Mouse (Mus musculus) regulatory T cell (primary cell): ENCODE measurements around the gene Mbd5.
"Not testable (repeated sequence)": the region's sequence is repeated elsewhere in the genome, so short reads cannot be mapped to it uniquely, and the experiment has no call there.

Source experiments
- in situ Hi-C: fragments of 300-600 bp; cut with MboI, MseI; formaldehyde crosslinking; loops from one replicate; pipeline ENCODE4 v1.15.1; 2025; ENCODE audit warnings: high pct_unique_total_duplicates

Gene Mbd5

DNA sequence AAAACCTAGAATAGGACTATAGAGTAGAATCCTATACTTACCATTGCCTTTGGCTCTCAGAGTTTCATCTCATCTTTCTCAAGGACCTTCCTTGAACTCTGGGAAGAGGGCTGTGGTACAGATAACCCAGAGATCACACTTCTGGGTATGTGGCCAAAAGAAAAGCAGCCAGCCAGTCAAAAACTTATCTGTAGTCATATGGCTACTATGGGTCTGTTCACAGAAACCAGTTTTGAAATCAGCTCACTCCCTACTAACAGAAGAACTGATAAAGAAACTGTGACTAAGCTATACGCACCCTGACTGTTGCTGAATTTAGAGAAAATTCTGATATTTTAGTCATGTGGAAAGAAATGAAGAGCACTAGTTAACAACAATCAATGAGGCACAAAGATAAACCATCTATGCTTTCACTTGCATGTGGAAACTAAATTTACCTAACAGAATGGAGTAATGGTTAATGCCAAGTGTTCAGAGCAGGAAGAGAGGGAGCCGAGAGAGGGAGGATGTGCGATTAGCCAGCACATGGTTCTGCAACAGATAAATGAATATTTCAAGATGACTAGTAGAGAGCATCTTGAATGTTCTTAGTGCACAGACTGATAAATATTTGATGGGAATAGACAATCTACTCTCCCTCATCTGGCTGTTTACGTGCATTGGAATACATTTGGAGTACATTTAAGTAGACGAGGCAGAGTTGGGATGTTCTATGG, 211.1 kb downstream of the Mbd5 start:
- in situ Hi-C loops, result no loop called here

DNA sequence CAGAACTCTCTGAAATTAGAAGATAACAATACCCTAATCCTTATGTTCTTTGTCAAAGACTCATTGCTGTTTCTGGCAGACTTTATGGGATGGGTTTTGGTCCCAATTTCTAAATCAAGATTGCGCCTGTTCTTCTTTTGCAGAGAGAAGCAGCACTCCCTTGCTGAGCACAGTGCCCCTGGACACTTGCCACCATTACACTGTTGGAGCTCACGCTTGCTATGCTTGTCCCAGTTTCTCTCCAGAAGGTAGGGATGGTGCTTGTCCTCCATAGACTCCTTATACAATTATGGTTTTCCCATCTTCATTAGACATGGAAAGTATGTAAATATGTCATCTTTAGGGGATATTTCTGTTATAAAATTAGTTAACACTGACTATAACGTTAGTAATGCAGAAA, 220.5 kb downstream of the Mbd5 start:
- in situ Hi-C loops, result no loop called here

GRCm38 (mm10) chr2:49177015-49177414, 227.7 kb downstream of the Mbd5 start:
- in situ Hi-C loops, result no loop called here

DNA sequence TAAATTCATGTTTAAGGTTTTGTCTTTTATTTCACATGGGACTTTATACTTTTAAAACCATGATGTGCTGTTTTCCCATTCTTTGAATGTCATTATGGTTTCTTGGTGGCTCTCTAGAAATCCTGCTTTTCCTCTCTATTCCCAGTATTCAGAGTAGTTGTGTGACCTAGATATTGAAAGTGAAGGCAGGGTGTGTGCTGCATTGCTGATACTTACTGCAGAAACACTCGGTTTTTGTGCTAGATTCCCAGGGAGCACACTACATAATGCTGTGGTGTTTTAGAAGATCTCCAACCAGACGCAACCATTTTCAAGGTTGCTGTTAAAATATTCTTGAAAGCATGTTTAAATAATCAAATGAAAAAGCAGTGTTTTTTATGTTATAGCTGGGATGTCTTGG, 241.7 kb downstream of the Mbd5 start:
- in situ Hi-C loops, result no loop called here

GRCm38 (mm10) chr2:49191695-49192094, 242.4 kb downstream of the Mbd5 start:
- in situ Hi-C loops, result no loop called here

GRCm38 (mm10) chr2:49204081-49204480, 254.8 kb downstream of the Mbd5 start:
- in situ Hi-C loops, result no loop called here

- in situ Hi-C loops, result not testable (repeated sequence)
These were observed 256.4 kb downstream of the Mbd5 start for GRCm38 (mm10) chr2:49205692-49206091.

DNA sequence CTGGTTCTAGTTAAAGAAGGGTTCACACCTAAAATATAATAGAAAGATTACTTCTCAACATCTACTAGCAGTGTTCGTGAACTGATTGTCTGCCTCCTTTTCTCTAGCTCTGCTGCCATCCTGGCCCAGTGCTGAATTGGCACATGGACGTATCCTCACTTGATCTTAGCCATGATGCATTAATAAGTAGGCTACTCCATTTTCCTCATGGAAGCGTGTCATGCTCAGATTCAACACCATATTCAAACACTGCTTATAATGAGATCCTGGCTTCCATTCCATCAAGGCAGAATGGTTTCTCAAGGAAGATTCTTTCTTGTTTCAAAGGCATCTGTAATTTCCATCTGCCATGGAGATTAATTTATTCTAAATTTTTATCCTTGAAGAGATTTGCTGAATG, 260.0 kb downstream of the Mbd5 start:
- in situ Hi-C loops, result no loop called here

DNA sequence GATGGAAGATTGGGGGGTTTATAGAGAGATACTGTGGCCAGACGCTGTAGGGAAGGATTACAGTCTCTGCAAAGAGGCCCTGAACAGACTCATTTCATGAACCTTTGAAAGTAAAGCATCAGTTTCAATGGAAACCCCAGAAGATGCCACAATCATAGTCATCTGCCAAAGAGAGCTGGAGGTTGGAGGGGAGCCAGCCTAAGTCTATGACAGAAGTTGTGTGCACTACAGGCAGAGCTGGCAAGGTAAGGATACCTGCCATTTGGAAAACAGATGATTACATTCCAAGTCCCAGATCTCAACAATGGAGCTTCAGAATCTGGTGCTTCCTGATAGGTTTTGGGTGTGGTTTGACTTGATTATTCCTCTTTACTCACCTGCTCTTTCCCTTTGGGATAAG, 261.1 kb downstream of the Mbd5 start:
- in situ Hi-C loops, result no loop called here

- in situ Hi-C loops, result no loop called here
These were observed 280.4 kb downstream of the Mbd5 start for GRCm38 (mm10) chr2:49229725-49230124.

GRCm38 (mm10) chr2:49234064-49234463, 284.8 kb downstream of the Mbd5 start:
- in situ Hi-C loops, result no loop called here

- in situ Hi-C loops, result no loop called here
These were observed 292.4 kb downstream of the Mbd5 start for GRCm38 (mm10) chr2:49241715-49242114.

GRCm38 (mm10) chr2:49264092-49264491, 314.8 kb downstream of the Mbd5 start:
- in situ Hi-C loops, result loop anchor here (10.0 kb wide), 1 partner anchor 1011 kb away; no protein-coding TSS in a partner anchor

DNA sequence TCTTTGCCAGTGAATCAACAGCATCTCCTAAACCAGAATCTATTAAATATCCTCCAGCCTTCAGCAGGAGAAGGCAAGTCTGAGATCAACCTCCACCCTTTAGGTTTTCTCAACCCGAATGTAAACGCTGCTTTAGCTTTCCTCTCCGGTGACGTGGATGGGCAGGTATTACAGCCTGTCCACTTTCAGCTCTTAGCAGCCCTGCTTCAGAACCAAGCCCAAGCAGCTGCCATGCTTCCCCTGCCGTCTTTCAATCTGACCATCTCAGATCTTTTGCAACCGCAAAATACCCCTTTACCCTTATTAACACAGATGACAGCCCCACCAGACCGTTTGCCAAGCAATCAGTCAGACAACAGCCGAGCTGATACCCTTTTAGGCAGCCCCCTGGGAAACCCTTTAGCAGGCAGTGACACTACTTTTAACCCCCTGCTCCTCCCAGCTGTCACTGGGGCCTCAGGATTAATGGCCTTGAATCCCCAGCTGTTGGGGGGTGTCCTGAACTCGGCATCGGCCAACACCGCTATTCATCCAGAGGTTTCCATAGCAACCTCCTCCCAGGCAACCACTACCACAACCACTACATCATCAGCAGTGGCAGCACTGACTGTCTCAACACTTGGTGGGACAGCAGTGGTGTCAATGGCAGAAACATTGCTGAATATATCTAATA, 323.1 kb downstream of the Mbd5 start:
- in situ Hi-C loops, result no loop called here

- in situ Hi-C loops, result no loop called here
These were observed 326.9 kb downstream of the Mbd5 start for GRCm38 (mm10) chr2:49276017-49276722.

- in situ Hi-C loops, result no loop called here
These were observed 331.2 kb downstream of the Mbd5 start for GRCm38 (mm10) chr2:49280496-49280895.

GRCm38 (mm10) chr2:49283583-49283982, 334.3 kb downstream of the Mbd5 start:
- in situ Hi-C loops, result no loop called here

GRCm38 (mm10) chr2:49286965-49287364, 337.7 kb downstream of the Mbd5 start:
- in situ Hi-C loops, result no loop called here

GRCm38 (mm10) chr2:49291709-49292108, 342.4 kb downstream of the Mbd5 start:
- in situ Hi-C loops, result no loop called here

- in situ Hi-C loops, result no loop called here
These were observed 363.5 kb downstream of the Mbd5 start for GRCm38 (mm10) chr2:49312629-49313447.

- in situ Hi-C loops, result no loop called here
These were observed 384.3 kb downstream of the Mbd5 start for GRCm38 (mm10) chr2:49333594-49333993.

DNA sequence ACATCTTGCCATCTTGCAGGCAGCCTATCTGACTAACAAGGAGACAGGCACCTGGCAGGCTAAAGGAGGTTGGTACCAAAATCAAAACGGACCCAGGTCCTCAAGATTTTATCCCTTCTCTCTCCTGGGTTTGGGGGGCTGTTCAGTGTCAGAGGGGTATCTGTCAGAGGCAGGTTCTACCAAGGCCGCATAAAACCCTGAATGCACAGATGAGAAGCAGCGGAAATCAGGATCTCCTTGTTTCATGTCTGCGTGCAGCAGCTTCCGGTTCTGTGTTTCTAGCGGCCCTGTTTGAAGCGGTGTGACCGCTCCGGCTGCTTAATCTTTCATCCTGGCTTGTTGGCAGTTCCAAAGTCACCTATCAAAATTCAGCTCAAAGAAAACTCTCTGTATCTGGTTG, 386.0 kb downstream of the Mbd5 start:
- in situ Hi-C loops, result no loop called here
